Mouse (Mus musculus) layer of hippocampus, adult 9-10 months (tissue): ENCODE results near the gene Ccnk.

Source experiments
- DNase-seq: peaks from one replicate; pipeline ENCODE4 v3.0.0; 2022; ENCODE audit warnings: low spot score

Ccnk gene

GRCm38 (mm10) chr12:108245579-108245978, 66.2 kb downstream of the Ccnk start:
- no peak for DNase-seq

- no peak for DNase-seq
These were observed 67.6 kb downstream of the Ccnk start for GRCm38 (mm10) chr12:108246759-108247500.

- DNase-seq, result no peak
These were observed 69.6 kb downstream of the Ccnk start for GRCm38 (mm10) chr12:108249019-108249418.

GRCm38 (mm10) chr12:108249522-108249921, 70.1 kb downstream of the Ccnk start:
- no peak for DNase-seq

GRCm38 (mm10) chr12:108251034-108251792, 71.8 kb downstream of the Ccnk start:
- no peak for DNase-seq

- no peak for DNase-seq
These were observed 72.6 kb downstream of the Ccnk start for GRCm38 (mm10) chr12:108251825-108252542.
